ENCODE assay signal across 14 mouse cellular contexts in genomic region chr12:89554740-89555430, GRCm38 (mm10).
DNase-seq lines count a peak whose midpoint lies in the region; ATAC-seq and TF ChIP-seq lines count a peak whose summit lies in the region.
"Had no signal": no experiment of that assay in that cellular context is flagged by ENCODE, and none has a peak within 500 bp of the region (broad histone marks: within the 10 kb centered on the region; RNA-seq: fewer than 3 reads in every experiment).

No protein-coding gene starts in this region.

- no peak for TF ChIP-seq EP300 in heart, adult 2 months (IDR thresholded peaks at IDR 0.05; ENCODE audit: insufficient read depth, low read depth, low read length)
- TF ChIP-seq EP300 in lung, postnatal 0 days (IDR thresholded peaks at IDR 0.05) = no peak

- no peak overlapping the region for H3K27ac ChIP-seq in heart, adult 2 months
- H3K27ac ChIP-seq in heart, embryonic 12.5 days (ENCODE audit: poor library complexity, severe bottlenecking) = no peak overlapping the region
- no peak overlapping the region for H3K27ac ChIP-seq in lung, postnatal 0 days (ENCODE audit: low read length)
- H3K27ac ChIP-seq in kidney, embryonic 16.5 days (ENCODE audit: low read length) = no peak overlapping the region
- H3K27ac ChIP-seq: forebrain, embryonic 10.5 days; kidney, embryonic 15.5 days; liver, embryonic 13.5 days; stomach, embryonic 15.5 days had no signal

- no peaks in the 10 kb centered on the region for H3K9me3 ChIP-seq in heart, embryonic 12.5 days (replicated peaks)
- H3K9me3 ChIP-seq in lung, postnatal 0 days (ENCODE audit: low read length) = no peaks in the 10 kb centered on the region
- H3K9me3 ChIP-seq in kidney, embryonic 16.5 days (ENCODE audit: low read length) = no peaks in the 10 kb centered on the region
- H3K9me3 ChIP-seq: forebrain, embryonic 10.5 days; kidney, embryonic 15.5 days; liver, embryonic 13.5 days; megakaryocyte, embryonic 14.5 days; stomach, embryonic 15.5 days had no signal

- no peaks in the 10 kb centered on the region for H3K79me2 ChIP-seq in heart, adult 2 months (replicated peaks; ENCODE audit: control insufficient read depth, insufficient read depth, low read length)

- DNase-seq in heart, adult 2 months = no peak
- peak; percentile 11 for DNase-seq in lung, postnatal 0 days (ENCODE audit: low spot score)
- no peak for DNase-seq in lung, adult 18-20 months
- peak; percentile 50 for DNase-seq in brain, embryonic 14.5 days (ENCODE audit: low read depth)
- peak; percentile 10 for DNase-seq in induced T-regulatory cell, adult 2 months (ENCODE audit: low read depth)
- no peak for DNase-seq in adrenal gland, postnatal 36 days
- DNase-seq: heart, postnatal 36 days; liver, embryonic 13.5 days had no signal

- no peak for TF ChIP-seq POLR2A in heart, adult 2 months (IDR thresholded peaks at IDR 0.05; ENCODE audit: insufficient read depth, low read depth, low read length)
- no peak for TF ChIP-seq POLR2A in brain, embryonic 14.5 days (IDR thresholded peaks at IDR 0.05; ENCODE audit: borderline replicate concordance, extremely low read depth, insufficient read depth, insufficient read length, poor library complexity, severe bottlenecking)

- intact Hi-C loops in heart, adult 2 months (cut with DNase I) = loop anchor here (2.0 kb wide), 1 partner anchor 844 kb away; no protein-coding TSS in a partner anchor

- no peak overlapping the region for H3K4me2 ChIP-seq in heart, embryonic 12.5 days
- H3K4me2 ChIP-seq in lung, postnatal 0 days (replicated peaks; ENCODE audit: low read depth, low read length) = no peak overlapping the region
- H3K4me2 ChIP-seq in kidney, embryonic 16.5 days (replicated peaks; ENCODE audit: low read depth, low read length) = no peak overlapping the region
- H3K4me2 ChIP-seq: kidney, embryonic 15.5 days; liver, embryonic 13.5 days; stomach, embryonic 15.5 days had no signal

- no peaks in the 10 kb centered on the region for H3K27me3 ChIP-seq in heart, adult 2 months (ENCODE audit: control insufficient read depth, insufficient read depth, low read length)
- H3K27me3 ChIP-seq in heart, embryonic 12.5 days (replicated peaks) = no peaks in the 10 kb centered on the region
- no peaks in the 10 kb centered on the region for H3K27me3 ChIP-seq in lung, postnatal 0 days (replicated peaks; ENCODE audit: insufficient read depth, low read length)
- no peaks in the 10 kb centered on the region for H3K27me3 ChIP-seq in kidney, embryonic 16.5 days (ENCODE audit: insufficient read depth, low read length)
- H3K27me3 ChIP-seq: kidney, embryonic 15.5 days; liver, embryonic 13.5 days; megakaryocyte, embryonic 14.5 days; stomach, embryonic 15.5 days had no signal

- no peak for ATAC-seq in heart, embryonic 12.5 days (ENCODE audit: insufficient number of reproducible peaks, low FRiP score)
- ATAC-seq in lung, postnatal 0 days = no peak
- ATAC-seq in kidney, embryonic 16.5 days (ENCODE audit: low FRiP score, low TSS enrichment) = no peak

- WGBS in heart, adult 2 months = 52% methylated on average over 2 of the region's 2 CpGs
- 64% methylated on average over 2 of the region's 2 CpGs for WGBS in heart, embryonic 12.5 days
- WGBS in lung, postnatal 0 days = 67% methylated on average over 2 of the region's 2 CpGs
- WGBS in kidney, embryonic 16.5 days = 78% methylated on average over 2 of the region's 2 CpGs

- H3K36me3 ChIP-seq in heart, adult 2 months (ENCODE audit: control insufficient read depth, insufficient read depth, low read length) = no peaks in the 10 kb centered on the region
- no peaks in the 10 kb centered on the region for H3K36me3 ChIP-seq in heart, embryonic 12.5 days
- H3K36me3 ChIP-seq in lung, postnatal 0 days (ENCODE audit: insufficient read depth, low read length) = no peaks in the 10 kb centered on the region
- H3K36me3 ChIP-seq in kidney, embryonic 16.5 days (ENCODE audit: insufficient read depth, low read length) = no peaks in the 10 kb centered on the region
- H3K36me3 ChIP-seq: forebrain, embryonic 10.5 days; kidney, embryonic 15.5 days; liver, embryonic 13.5 days; stomach, embryonic 15.5 days had no signal

- H3K9ac ChIP-seq in heart, adult 2 months (ENCODE audit: low read depth, low read length) = no peak overlapping the region
- no peak overlapping the region for H3K9ac ChIP-seq in heart, embryonic 12.5 days
- no peak overlapping the region for H3K9ac ChIP-seq in lung, postnatal 0 days (replicated peaks; ENCODE audit: low read depth)
- no peak overlapping the region for H3K9ac ChIP-seq in kidney, embryonic 16.5 days (replicated peaks; ENCODE audit: low read length)
- H3K9ac ChIP-seq: kidney, embryonic 15.5 days; liver, embryonic 13.5 days; stomach, embryonic 15.5 days had no signal

- TF ChIP-seq CTCF in heart, adult 2 months (IDR thresholded peaks at IDR 0.05) = peak; percentile 59
- 0 out of 2 replicates have a peak, but pooled peaks have one; percentile 30 for TF ChIP-seq CTCF in lung, postnatal 0 days (IDR thresholded peaks at IDR 0.05)
- no peak for TF ChIP-seq CTCF in brain, embryonic 14.5 days (IDR thresholded peaks at IDR 0.05; ENCODE audit: borderline replicate concordance, extremely low read depth, insufficient read depth, insufficient read length)

- no peak overlapping the region for H3K4me3 ChIP-seq in heart, adult 2 months
- H3K4me3 ChIP-seq in heart, embryonic 12.5 days = no peak overlapping the region
- H3K4me3 ChIP-seq in lung, postnatal 0 days (ENCODE audit: low read depth, low read length) = no peak overlapping the region
- H3K4me3 ChIP-seq in kidney, embryonic 16.5 days (ENCODE audit: low read length) = no peak overlapping the region
- H3K4me3 ChIP-seq: forebrain, embryonic 10.5 days; kidney, embryonic 15.5 days; liver, embryonic 13.5 days; megakaryocyte, embryonic 14.5 days; stomach, embryonic 15.5 days had no signal

- no peaks in the 10 kb centered on the region for H3K4me1 ChIP-seq in heart, adult 2 months (ENCODE audit: control insufficient read depth, insufficient read depth, low read length)
- no peaks in the 10 kb centered on the region for H3K4me1 ChIP-seq in heart, embryonic 12.5 days (replicated peaks)
- H3K4me1 ChIP-seq in lung, postnatal 0 days (ENCODE audit: insufficient read depth, low read depth, low read length) = no peaks in the 10 kb centered on the region
- no peaks in the 10 kb centered on the region for H3K4me1 ChIP-seq in kidney, embryonic 16.5 days (ENCODE audit: insufficient read depth, low read length)
- H3K4me1 ChIP-seq: forebrain, embryonic 10.5 days; kidney, embryonic 15.5 days; liver, embryonic 13.5 days; megakaryocyte, embryonic 14.5 days; stomach, embryonic 15.5 days had no signal

Comparison
In these comparisons a context has a peak if more than half of its experiments do, and no peak if none do; other contexts are left out.
1. DNase-seq: peak in lung, postnatal 0 days (single experiment), brain, embryonic 14.5 days (single experiment) and induced T-regulatory cell, adult 2 months (single experiment); none in heart, adult 2 months (0 of 2), lung, adult 18-20 months (0 of 2) and adrenal gland, postnatal 36 days (0 of 2).